Mouse (Mus musculus): Measurements from ENCODE around the gene Ncs1. TPM values are rescaled to one million over a fixed set of nuclear protein-coding genes. Genes with fewer than 3 reads are reported as not detected.

The Ncs1 gene
- polyA plus RNA-seq (2016; fragmentation: Nextera tagmentation; extraction: Ambion mirVana), result 49.7 and 65.9 TPM in 2 replicates

- Histone ChIP-seq H3K36me3 (peaks cover 25% of the 10 kb centered on the region; the same call in 1 of the 2 replicates), H3K4me3 (peak within 1 kb of the TSS; percentile 94), H3K27ac (peak within 1 kb of the TSS; percentile 96), H3K9me3 (no peaks in the 10 kb centered on the region), H3K4me1 (replicated peaks) (peaks cover 58% of the 10 kb centered on the region), H3K27me3 (ENCODE audit: insufficient read depth, poor library complexity, severe bottlenecking) (peaks cover 40% of the 10 kb centered on the region)
- under 1% methylated on average over 89 of the region's 89 CpGs for WGBS
- peak; percentile 80 for DNase-seq (ENCODE audit: low spot score)
Measured at GRCm38 (mm10) chr2:31245491-31246141, at the start of gene Ncs1. Gene Ncs1, plus strand, starts transcription at chr2:31245823.

DNA sequence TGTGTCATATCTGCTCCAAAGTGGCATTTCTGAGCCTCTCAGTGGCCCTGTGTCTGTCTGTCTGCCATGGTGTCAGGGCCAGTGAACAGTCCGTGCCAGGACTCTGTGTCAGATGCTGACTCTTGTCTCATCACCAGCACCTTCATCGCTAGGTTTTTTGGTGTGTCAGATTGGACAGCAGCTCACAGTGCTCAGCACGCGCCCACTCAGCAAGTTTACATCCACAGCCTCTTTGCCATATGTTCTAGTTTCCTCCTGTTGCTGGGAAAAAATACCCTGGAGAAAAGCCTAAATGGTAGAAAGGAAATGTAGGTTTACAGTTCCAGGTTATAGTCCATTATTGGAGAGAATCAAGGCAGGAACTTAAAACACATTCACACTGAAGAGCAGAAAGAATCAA is 47.0 kb upstream of the Ncs1 start:
- Histone ChIP-seq H3K27ac (no peak overlapping the region), H3K4me3 (no peak overlapping the region), H3K36me3 (peaks cover 61% of the 10 kb centered on the region), H3K4me1 (replicated peaks) (peaks cover 20% of the 10 kb centered on the region), H3K27me3 (ENCODE audit: insufficient read depth, poor library complexity, severe bottlenecking) (no peaks in the 10 kb centered on the region), H3K9me3 (no peaks in the 10 kb centered on the region)
- 95% methylated on average over 4 of the region's 4 CpGs for WGBS
- no peak for DNase-seq (ENCODE audit: low spot score)

- peaks cover 56% of the 10 kb centered on the region for H3K36me3 ChIP-seq
- no peaks in the 10 kb centered on the region for H3K9me3 ChIP-seq
- no peak overlapping the region for H3K27ac ChIP-seq
- H3K4me1 ChIP-seq (replicated peaks), result peaks cover 20% of the 10 kb centered on the region
- DNase-seq (ENCODE audit: low spot score), result no peak
- no peak overlapping the region for H3K4me3 ChIP-seq
- WGBS, result 91% methylated on average over 2 of the region's 2 CpGs
- no peaks in the 10 kb centered on the region for H3K27me3 ChIP-seq (ENCODE audit: insufficient read depth, poor library complexity, severe bottlenecking)
Measured at GRCm38 (mm10) chr2:31200051-31200450, 45.6 kb upstream of the Ncs1 start.

DNA sequence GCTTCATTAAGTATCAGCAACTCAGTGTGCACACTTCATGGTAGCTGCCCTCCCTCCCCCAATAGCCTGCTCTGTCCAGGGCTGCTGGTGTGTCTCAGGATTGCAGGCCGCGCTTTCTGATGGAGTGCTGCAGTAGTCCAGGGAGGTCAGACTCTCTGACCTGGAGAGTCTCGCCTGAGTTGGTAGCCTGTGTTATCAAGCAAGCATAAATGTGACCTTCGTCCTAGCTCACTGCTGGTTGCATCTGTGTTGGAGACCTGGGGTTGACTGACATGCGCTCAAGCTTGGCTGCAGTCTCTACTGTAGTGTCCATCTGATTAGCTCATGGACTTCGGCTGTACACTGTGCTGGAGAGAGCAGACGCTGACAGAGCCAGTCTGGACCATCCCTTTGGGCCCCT is 43.8 kb upstream of the Ncs1 start:
- no peaks in the 10 kb centered on the region for H3K9me3 ChIP-seq
- peaks cover 52% of the 10 kb centered on the region for H3K36me3 ChIP-seq
- H3K27ac ChIP-seq, result no peak overlapping the region
- H3K27me3 ChIP-seq (ENCODE audit: insufficient read depth, poor library complexity, severe bottlenecking), result no peaks in the 10 kb centered on the region
- H3K4me1 ChIP-seq (replicated peaks), result peaks cover 35% of the 10 kb centered on the region
- no peak for DNase-seq (ENCODE audit: low spot score)
- no peak overlapping the region for H3K4me3 ChIP-seq
- 64% methylated on average over 7 of the region's 7 CpGs for WGBS

DNA sequence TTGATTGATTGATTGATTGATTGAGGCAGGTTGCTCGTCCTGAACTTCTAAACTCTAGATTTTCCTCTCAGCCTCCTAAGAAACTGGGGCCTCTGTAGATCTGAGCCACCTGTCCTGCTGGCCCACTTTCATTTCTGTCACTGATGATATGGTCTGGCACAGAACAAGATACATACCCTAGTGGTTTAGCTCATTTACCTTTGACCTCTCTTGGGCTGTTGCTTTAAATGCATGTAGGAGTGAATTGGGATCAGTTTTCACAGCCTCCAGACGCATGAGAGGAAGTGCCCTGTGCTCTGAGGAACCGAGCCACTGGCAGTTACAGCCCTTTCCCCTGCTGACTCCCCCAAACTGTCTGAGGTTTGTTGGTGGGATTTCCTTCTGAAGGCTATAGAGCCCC is 43.3 kb upstream of the Ncs1 start:
- Histone ChIP-seq H3K36me3 (peaks cover 52% of the 10 kb centered on the region), H3K9me3 (no peaks in the 10 kb centered on the region), H3K27ac (peak overlapping the region; percentile 13; the same call in 1 of the 2 replicates), H3K4me3 (no peak overlapping the region), H3K27me3 (ENCODE audit: insufficient read depth, poor library complexity, severe bottlenecking) (no peaks in the 10 kb centered on the region), H3K4me1 (replicated peaks) (peaks cover 39% of the 10 kb centered on the region)
- DNase-seq (ENCODE audit: low spot score), result no peak
- WGBS, result 47% methylated on average over 3 of the region's 3 CpGs

GRCm38 (mm10) chr2:31202956-31203355 is 42.7 kb upstream of the Ncs1 start:
- peaks cover 52% of the 10 kb centered on the region for H3K36me3 ChIP-seq
- H3K4me1 ChIP-seq (replicated peaks), result peaks cover 39% of the 10 kb centered on the region
- H3K9me3 ChIP-seq, result no peaks in the 10 kb centered on the region
- no peak overlapping the region for H3K4me3 ChIP-seq
- no peak for DNase-seq (ENCODE audit: low spot score)
- H3K27ac ChIP-seq, result peak overlapping the region; percentile 13; the same call in 1 of the 2 replicates
- 80% methylated on average over 4 of the region's 4 CpGs for WGBS
- no peaks in the 10 kb centered on the region for H3K27me3 ChIP-seq (ENCODE audit: insufficient read depth, poor library complexity, severe bottlenecking)

DNA sequence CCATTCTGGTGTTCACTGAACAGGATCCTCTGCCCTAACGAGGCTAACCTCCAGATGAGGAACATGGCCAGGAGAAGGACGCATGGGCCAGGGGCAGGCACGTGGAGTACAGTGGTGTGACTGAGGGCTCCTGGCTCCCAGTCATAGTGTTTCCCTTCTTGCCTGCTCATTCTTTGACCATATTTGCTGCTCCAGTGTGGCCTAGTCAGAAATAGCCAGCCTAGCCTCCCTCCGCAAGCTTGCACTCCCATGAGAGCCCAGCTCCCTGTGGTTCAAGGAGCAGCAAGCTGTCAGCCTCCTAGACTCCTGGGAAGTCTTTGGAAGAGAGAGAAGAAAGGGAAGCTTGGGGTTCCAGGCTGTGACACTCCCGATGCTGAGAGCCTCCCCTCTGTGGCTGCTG is 40.9 kb upstream of the Ncs1 start:
- no peaks in the 10 kb centered on the region for H3K27me3 ChIP-seq (ENCODE audit: insufficient read depth, poor library complexity, severe bottlenecking)
- no peak overlapping the region for H3K4me3 ChIP-seq
- H3K9me3 ChIP-seq, result no peaks in the 10 kb centered on the region
- no peak overlapping the region for H3K27ac ChIP-seq
- peaks cover 39% of the 10 kb centered on the region for H3K4me1 ChIP-seq (replicated peaks)
- peaks cover 53% of the 10 kb centered on the region for H3K36me3 ChIP-seq
- DNase-seq (ENCODE audit: low spot score), result no peak
- 87% methylated on average over 5 of the region's 5 CpGs for WGBS

DNA sequence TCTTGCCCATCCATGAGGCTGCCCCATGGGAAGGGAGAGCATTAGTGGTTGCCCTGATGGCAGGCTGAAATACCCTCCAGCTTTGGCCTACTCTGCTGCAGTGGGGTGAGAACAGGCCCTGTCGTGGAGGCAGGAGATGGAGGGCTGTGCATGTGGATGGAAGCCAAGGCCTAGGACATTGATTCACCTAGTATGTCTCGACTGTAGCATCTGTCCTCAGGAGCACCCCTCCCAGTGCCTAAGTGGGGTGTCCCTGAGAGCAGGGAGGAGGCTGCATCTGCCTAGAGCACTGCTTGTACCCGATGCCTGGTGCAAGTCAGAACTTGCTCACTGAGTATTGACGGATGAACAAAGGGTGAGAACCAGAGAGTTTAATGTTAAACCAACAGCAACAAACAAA is 39.4 kb upstream of the Ncs1 start:
- Histone ChIP-seq H3K9me3 (no peaks in the 10 kb centered on the region), H3K27me3 (ENCODE audit: insufficient read depth, poor library complexity, severe bottlenecking) (no peaks in the 10 kb centered on the region), H3K27ac (peak overlapping the region; percentile 40), H3K4me1 (replicated peaks) (peaks cover 38% of the 10 kb centered on the region), H3K36me3 (peaks cover 62% of the 10 kb centered on the region), H3K4me3 (no peak overlapping the region)
- WGBS, result 87% methylated on average over 4 of the region's 4 CpGs
- DNase-seq (ENCODE audit: low spot score), result no peak

- no peaks in the 10 kb centered on the region for H3K27me3 ChIP-seq (ENCODE audit: insufficient read depth, poor library complexity, severe bottlenecking)
- peaks cover 35% of the 10 kb centered on the region for H3K4me1 ChIP-seq (replicated peaks)
- WGBS, result 72% methylated on average over 8 of the region's 8 CpGs
- no peak overlapping the region for H3K4me3 ChIP-seq
- H3K27ac ChIP-seq, result no peak overlapping the region
- peaks cover 66% of the 10 kb centered on the region for H3K36me3 ChIP-seq
- no peaks in the 10 kb centered on the region for H3K9me3 ChIP-seq
- no peak for DNase-seq (ENCODE audit: low spot score)
Measured at GRCm38 (mm10) chr2:31206882-31207281, 38.7 kb upstream of the Ncs1 start.

GRCm38 (mm10) chr2:31208544-31209142 is 37.0 kb upstream of the Ncs1 start:
- H3K4me3 ChIP-seq, result no peak overlapping the region
- H3K4me1 ChIP-seq (replicated peaks), result peaks cover 26% of the 10 kb centered on the region; the same call in 1 of the 2 replicates
- H3K27me3 ChIP-seq (ENCODE audit: insufficient read depth, poor library complexity, severe bottlenecking), result no peaks in the 10 kb centered on the region
- 95% methylated on average over 13 of the region's 13 CpGs for WGBS
- peaks cover 84% of the 10 kb centered on the region for H3K36me3 ChIP-seq
- H3K9me3 ChIP-seq, result no peaks in the 10 kb centered on the region
- no peak for DNase-seq (ENCODE audit: low spot score)
- no peak overlapping the region for H3K27ac ChIP-seq

GRCm38 (mm10) chr2:31209525-31209924 is 36.1 kb upstream of the Ncs1 start:
- DNase-seq (ENCODE audit: low spot score), result no peak
- Histone ChIP-seq H3K36me3 (peaks cover 89% of the 10 kb centered on the region), H3K27ac (no peak overlapping the region), H3K4me1 (replicated peaks) (peaks cover 26% of the 10 kb centered on the region; the same call in 1 of the 2 replicates), H3K4me3 (no peak overlapping the region), H3K27me3 (ENCODE audit: insufficient read depth, poor library complexity, severe bottlenecking) (no peaks in the 10 kb centered on the region), H3K9me3 (no peaks in the 10 kb centered on the region)
- 88% methylated on average over 4 of the region's 4 CpGs for WGBS

- H3K36me3 ChIP-seq, result peaks cover 94% of the 10 kb centered on the region
- H3K4me3 ChIP-seq, result no peak overlapping the region
- no peaks in the 10 kb centered on the region for H3K9me3 ChIP-seq
- DNase-seq (ENCODE audit: low spot score), result no peak
- no peaks in the 10 kb centered on the region for H3K27me3 ChIP-seq (ENCODE audit: insufficient read depth, poor library complexity, severe bottlenecking)
- peaks cover 26% of the 10 kb centered on the region; the same call in 1 of the 2 replicates for H3K4me1 ChIP-seq (replicated peaks)
- H3K27ac ChIP-seq, result no peak overlapping the region
- 68% methylated on average over 11 of the region's 11 CpGs for WGBS
Measured at GRCm38 (mm10) chr2:31210144-31210847, 35.3 kb upstream of the Ncs1 start.

DNA sequence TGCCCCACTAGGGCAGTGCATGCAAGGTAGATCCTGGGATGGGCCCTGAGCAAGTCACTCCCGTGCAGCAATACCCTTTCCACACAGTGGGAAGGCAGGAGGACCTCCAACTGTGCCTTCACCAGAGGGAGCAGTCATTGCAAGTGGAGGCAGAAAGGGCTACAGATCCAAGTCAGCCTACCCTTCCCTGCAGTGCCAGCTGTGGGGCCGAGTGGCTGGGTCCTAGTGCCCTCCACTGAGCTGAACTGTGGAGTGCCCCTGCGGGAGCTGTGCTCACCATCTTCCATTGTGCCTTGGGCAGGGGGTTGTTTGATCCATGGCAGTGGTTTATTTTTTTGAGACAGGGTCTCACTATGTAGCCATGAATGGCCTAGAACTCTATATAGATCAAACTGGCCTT is 34.4 kb upstream of the Ncs1 start:
- Histone ChIP-seq H3K4me1 (replicated peaks) (peaks cover 18% of the 10 kb centered on the region; the same call in 1 of the 2 replicates), H3K4me3 (no peak overlapping the region), H3K27ac (no peak overlapping the region; the same call in 1 of the 2 replicates), H3K27me3 (ENCODE audit: insufficient read depth, poor library complexity, severe bottlenecking) (no peaks in the 10 kb centered on the region), H3K36me3 (peaks cover 96% of the 10 kb centered on the region), H3K9me3 (no peaks in the 10 kb centered on the region)
- 52% methylated on average over 3 of the region's 3 CpGs for WGBS
- DNase-seq (ENCODE audit: low spot score), result no peak
